Mouse (Mus musculus): ENCODE data around the gene Nat10. TPM values are rescaled to one million over a fixed set of nuclear protein-coding genes. Genes with fewer than 3 reads are reported as not detected.

Gene Nat10
- polyA plus RNA-seq, 1 experiment, result 70.1 TPM

- H3K4me3 ChIP-seq (ENCODE audit: control insufficient read depth, insufficient read depth, low read length), result no peak overlapping the region
- 12% methylated on average over 7 of the region's 7 CpGs for WGBS
- DNase-seq, result peak; percentile 77
- H3K27me3 ChIP-seq (ENCODE audit: control insufficient read depth, insufficient read depth, low read length), result no peaks in the 10 kb centered on the region
- no peaks in the 10 kb centered on the region for H3K36me3 ChIP-seq (ENCODE audit: control insufficient read depth, insufficient read depth, low read length)
- H3K4me1 ChIP-seq (replicated peaks; ENCODE audit: control insufficient read depth, insufficient read depth, low read length), result peaks cover 55% of the 10 kb centered on the region
- H3K27ac ChIP-seq (ENCODE audit: control insufficient read depth, insufficient read depth, low read length), result peak overlapping the region; percentile 98
- TF ChIP-seq POLR2A (IDR thresholded peaks at IDR 0.05; ENCODE audit: control insufficient read depth, extremely low read depth, insufficient read depth, low read length, poor library complexity) (peak; percentile 52), CTCF (IDR thresholded peaks at IDR 0.05; ENCODE audit: borderline replicate concordance, control insufficient read depth, extremely low read depth, insufficient read depth, low read length, poor library complexity) (0 out of 2 replicates have a peak, but pooled peaks have one; percentile 11)
Observed at GRCm38 (mm10) chr2:103684926-103685577, 76.0 kb downstream of the Nat10 start.

GRCm38 (mm10) chr2:103684431-103684830 lies 76.6 kb downstream of the Nat10 start:
- Histone ChIP-seq H3K36me3 (ENCODE audit: control insufficient read depth, insufficient read depth, low read length) (no peaks in the 10 kb centered on the region), H3K4me1 (replicated peaks; ENCODE audit: control insufficient read depth, insufficient read depth, low read length) (peaks cover 60% of the 10 kb centered on the region), H3K27me3 (ENCODE audit: control insufficient read depth, insufficient read depth, low read length) (no peaks in the 10 kb centered on the region), H3K4me3 (ENCODE audit: control insufficient read depth, insufficient read depth, low read length) (no peak overlapping the region), H3K27ac (ENCODE audit: control insufficient read depth, insufficient read depth, low read length) (peak overlapping the region; percentile 98)
- DNase-seq, result peak; percentile 40
- no peak for TF ChIP-seq POLR2A (IDR thresholded peaks at IDR 0.05; ENCODE audit: control insufficient read depth, extremely low read depth, insufficient read depth, low read length, poor library complexity)
- no peak for TF ChIP-seq CTCF (IDR thresholded peaks at IDR 0.05; ENCODE audit: borderline replicate concordance, control insufficient read depth, extremely low read depth, insufficient read depth, low read length, poor library complexity)
- 59% methylated on average over 2 of the region's 2 CpGs for WGBS

DNA sequence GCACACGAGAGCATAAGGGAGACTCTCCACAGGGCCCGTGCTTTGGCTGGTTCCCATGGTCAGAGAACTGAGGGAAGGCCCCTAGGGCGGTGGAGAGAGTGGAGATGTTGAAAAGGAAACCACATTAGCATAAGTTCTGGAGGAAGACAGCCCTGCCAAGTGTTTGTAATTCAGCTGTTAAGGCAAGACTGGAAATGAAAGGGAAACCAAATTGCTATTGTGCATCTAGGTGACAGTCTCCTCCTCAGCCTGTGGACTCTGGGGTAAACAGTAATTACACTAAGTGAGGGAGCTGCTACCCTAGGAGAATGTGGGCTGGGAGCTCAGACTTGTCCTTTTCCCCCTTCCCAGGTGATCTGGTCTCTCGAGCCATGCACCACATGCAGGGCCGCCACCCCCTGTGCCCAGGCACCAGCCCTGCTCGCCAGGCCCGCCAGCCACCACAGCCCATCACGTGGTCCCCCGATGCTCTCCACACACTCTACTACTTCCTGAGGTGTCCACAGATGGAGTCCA lies 78.1 kb downstream of the Nat10 start:
- Histone ChIP-seq H3K27ac (ENCODE audit: control insufficient read depth, insufficient read depth, low read length) (peak overlapping the region; percentile 98), H3K4me1 (replicated peaks; ENCODE audit: control insufficient read depth, insufficient read depth, low read length) (peaks cover 73% of the 10 kb centered on the region), H3K36me3 (ENCODE audit: control insufficient read depth, insufficient read depth, low read length) (no peaks in the 10 kb centered on the region), H3K4me3 (ENCODE audit: control insufficient read depth, insufficient read depth, low read length) (peak overlapping the region; percentile 6; the same call in 1 of the 2 replicates), H3K27me3 (ENCODE audit: control insufficient read depth, insufficient read depth, low read length) (no peaks in the 10 kb centered on the region)
- 3% methylated on average over 9 of the region's 9 CpGs for WGBS
- peak; percentile 53 for DNase-seq
- TF ChIP-seq CTCF (IDR thresholded peaks at IDR 0.05; ENCODE audit: borderline replicate concordance, control insufficient read depth, extremely low read depth, insufficient read depth, low read length, poor library complexity) (no peak), POLR2A (IDR thresholded peaks at IDR 0.05; ENCODE audit: control insufficient read depth, extremely low read depth, insufficient read depth, low read length, poor library complexity) (no peak)

DNA sequence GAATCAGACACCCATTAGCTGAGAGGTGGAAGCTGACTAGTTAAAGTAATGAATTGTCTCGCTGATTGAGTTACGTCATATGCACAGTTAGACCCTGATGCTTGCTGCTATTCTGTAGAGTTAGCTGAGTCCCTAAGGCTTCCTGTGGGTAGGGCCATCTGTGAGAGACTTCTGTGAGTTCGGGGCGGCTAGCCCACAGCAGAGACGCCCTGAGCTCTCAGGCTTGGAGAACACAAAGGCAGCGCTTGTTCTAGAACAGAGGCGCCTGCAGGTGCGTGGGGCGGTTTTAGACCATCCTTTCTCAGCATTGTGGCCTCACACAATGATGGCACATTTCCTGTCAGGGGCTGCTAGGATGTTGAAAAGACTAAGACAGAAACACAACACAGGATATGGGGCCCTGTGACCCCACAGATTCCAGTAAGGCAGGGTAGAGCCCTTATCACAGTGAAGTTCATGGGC lies 78.8 kb downstream of the Nat10 start:
- Histone ChIP-seq H3K27me3 (ENCODE audit: control insufficient read depth, insufficient read depth, low read length) (no peaks in the 10 kb centered on the region), H3K4me3 (ENCODE audit: control insufficient read depth, insufficient read depth, low read length) (no peak overlapping the region), H3K36me3 (ENCODE audit: control insufficient read depth, insufficient read depth, low read length) (no peaks in the 10 kb centered on the region), H3K4me1 (replicated peaks; ENCODE audit: control insufficient read depth, insufficient read depth, low read length) (peaks cover 74% of the 10 kb centered on the region), H3K27ac (ENCODE audit: control insufficient read depth, insufficient read depth, low read length) (peak overlapping the region; percentile 100)
- WGBS, result 8% methylated on average over 9 of the region's 9 CpGs
- DNase-seq, result peak; percentile 91
- TF ChIP-seq POLR2A (IDR thresholded peaks at IDR 0.05; ENCODE audit: control insufficient read depth, extremely low read depth, insufficient read depth, low read length, poor library complexity) (no peak), CTCF (IDR thresholded peaks at IDR 0.05; ENCODE audit: borderline replicate concordance, control insufficient read depth, extremely low read depth, insufficient read depth, low read length, poor library complexity) (0 out of 2 replicates have a peak, but pooled peaks have one; percentile 47)

DNA sequence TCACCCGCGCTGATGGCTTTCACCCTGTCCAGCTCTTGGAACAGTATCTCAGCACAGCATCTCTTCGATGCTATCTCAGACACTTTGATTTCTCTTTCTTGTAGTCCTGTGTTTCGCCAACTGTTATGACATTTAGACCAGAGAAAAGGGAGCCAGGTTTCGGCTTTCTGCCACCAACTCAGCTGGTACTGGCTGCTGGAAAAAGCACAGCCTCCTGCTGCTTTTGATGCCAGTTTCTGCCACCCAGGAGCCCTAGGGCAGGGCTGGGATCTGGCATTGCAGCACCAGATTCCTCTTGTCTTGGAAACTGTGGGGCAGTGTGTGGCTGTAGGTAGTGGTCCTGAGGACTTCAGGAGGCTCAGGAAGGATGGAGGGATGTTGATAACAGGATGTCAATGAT lies 79.9 kb downstream of the Nat10 start:
- 19% methylated on average over 5 of the region's 5 CpGs for WGBS
- Histone ChIP-seq H3K4me3 (ENCODE audit: control insufficient read depth, insufficient read depth, low read length) (no peak overlapping the region), H3K27ac (ENCODE audit: control insufficient read depth, insufficient read depth, low read length) (peak overlapping the region; percentile 100), H3K4me1 (replicated peaks; ENCODE audit: control insufficient read depth, insufficient read depth, low read length) (peaks cover 73% of the 10 kb centered on the region), H3K36me3 (ENCODE audit: control insufficient read depth, insufficient read depth, low read length) (no peaks in the 10 kb centered on the region), H3K27me3 (ENCODE audit: control insufficient read depth, insufficient read depth, low read length) (no peaks in the 10 kb centered on the region)
- TF ChIP-seq CTCF (IDR thresholded peaks at IDR 0.05; ENCODE audit: borderline replicate concordance, control insufficient read depth, extremely low read depth, insufficient read depth, low read length, poor library complexity), result no peak
- no peak for TF ChIP-seq POLR2A (IDR thresholded peaks at IDR 0.05; ENCODE audit: control insufficient read depth, extremely low read depth, insufficient read depth, low read length, poor library complexity)
- DNase-seq, result no peak

DNA sequence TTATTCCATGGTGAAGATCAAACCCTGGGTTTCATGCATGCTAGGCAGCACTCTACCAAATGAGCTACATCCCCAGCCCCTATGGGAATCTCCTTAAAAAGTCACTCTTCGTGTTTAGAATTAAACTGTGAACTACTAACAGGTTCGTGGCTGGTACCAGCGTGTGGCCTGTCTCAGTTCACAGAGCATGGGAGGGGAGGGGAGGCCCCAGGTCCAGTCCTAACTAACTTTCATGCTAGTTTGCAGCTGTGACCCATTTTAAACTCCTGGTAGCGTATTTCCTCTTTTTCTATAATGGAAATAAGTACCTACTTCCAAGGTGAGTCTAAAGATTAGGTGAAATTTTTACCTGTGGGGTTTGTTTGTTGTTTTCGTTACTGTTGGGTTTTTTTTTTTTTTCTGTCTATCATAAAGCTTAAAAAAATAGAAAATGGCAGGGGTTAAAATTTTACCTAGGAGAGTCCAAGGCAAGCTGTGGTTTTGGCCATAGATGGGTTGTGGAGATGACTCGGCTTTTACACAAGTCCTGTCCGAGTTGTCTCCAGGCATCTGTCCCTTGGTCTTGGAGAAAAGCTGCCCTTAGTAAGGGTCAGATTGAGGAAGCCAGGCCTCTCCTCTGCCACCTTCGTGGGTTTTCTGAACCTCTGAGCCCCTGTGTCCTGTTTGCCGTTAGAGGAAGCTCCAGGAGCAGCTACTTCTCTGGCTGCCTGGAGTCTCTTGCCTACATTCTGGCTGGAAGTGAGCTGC lies 80.5 kb downstream of the Nat10 start:
- peaks cover 72% of the 10 kb centered on the region for H3K4me1 ChIP-seq (replicated peaks; ENCODE audit: control insufficient read depth, insufficient read depth, low read length)
- DNase-seq, result peak; percentile 39
- H3K4me3 ChIP-seq (ENCODE audit: control insufficient read depth, insufficient read depth, low read length), result no peak overlapping the region
- no peaks in the 10 kb centered on the region for H3K36me3 ChIP-seq (ENCODE audit: control insufficient read depth, insufficient read depth, low read length)
- TF ChIP-seq CTCF (IDR thresholded peaks at IDR 0.05; ENCODE audit: borderline replicate concordance, control insufficient read depth, extremely low read depth, insufficient read depth, low read length, poor library complexity), result no peak
- no peak for TF ChIP-seq POLR2A (IDR thresholded peaks at IDR 0.05; ENCODE audit: control insufficient read depth, extremely low read depth, insufficient read depth, low read length, poor library complexity)
- 20% methylated on average over 9 of the region's 9 CpGs for WGBS
- H3K27me3 ChIP-seq (ENCODE audit: control insufficient read depth, insufficient read depth, low read length), result no peaks in the 10 kb centered on the region
- H3K27ac ChIP-seq (ENCODE audit: control insufficient read depth, insufficient read depth, low read length), result peak overlapping the region; percentile 100

Measured in thymus, adult 2 months (tissue).